Mouse (Mus musculus) embryonic facial prominence, embryonic 14.5 days (tissue): ENCODE measurements around the gene Zp1. TPM values are rescaled to one million over a fixed set of nuclear protein-coding genes. Genes with fewer than 3 reads are reported as not detected.

Experiments
- ATAC-seq: fragments of 200-750 bp; cut with Nextera tagmentation; 2 replicates; pipeline ENCODE4 v1.8.0; 2017; ENCODE audit warnings: low read depth, moderate number of reproducible peaks, moderate TSS enrichment
- DNase-seq: peaks from one replicate; pipeline ENCODE4 v3.0.0-alpha.2; 2015; ENCODE audit warnings: low spot score
- H3K27ac ChIP-seq: fragments of 300-500 bp; sonication (generic); replicated peaks from 2 replicates; pipeline ENCODE4 v1.5.1; 2014; ENCODE audit warnings: low read depth, mild to moderate bottlenecking, low read length, moderate library complexity
- H3K27me3 ChIP-seq: fragments of 300-500 bp; sonication (generic); replicated peaks from 2 replicates; pipeline ENCODE4 v1.6.1; 2014; ENCODE audit warnings: low read length; ENCODE audit not compliant: control insufficient read depth, insufficient read depth
- H3K36me3 ChIP-seq: fragments of 300-500 bp; sonication (generic); 2 replicates; pipeline ENCODE4 v1.6.1; 2014; ENCODE audit warnings: low read length, mixed read lengths; ENCODE audit not compliant: control insufficient read depth, insufficient read depth
- H3K4me1 ChIP-seq: fragments of 300-500 bp; sonication (generic); 2 replicates; pipeline ENCODE4 v1.6.1; 2014; ENCODE audit warnings: antibody characterized with exemption, low read length; ENCODE audit not compliant: control insufficient read depth, insufficient read depth
- H3K4me2 ChIP-seq: fragments of 300-500 bp; sonication (generic); 2 replicates; pipeline ENCODE4 v1.6.1; 2014; ENCODE audit warnings: low read depth, mild to moderate bottlenecking, low read length, moderate library complexity, mixed read lengths
- H3K4me3 ChIP-seq: fragments of 300-500 bp; sonication (generic); 2 replicates; pipeline ENCODE4 v1.5.1; 2014; ENCODE audit warnings: low read depth, mild to moderate bottlenecking, low read length
- H3K9ac ChIP-seq: fragments of 300-500 bp; sonication (generic); 2 replicates; pipeline ENCODE4 v1.6.1; 2014; ENCODE audit warnings: low read depth, mild to moderate bottlenecking, low read length, moderate library complexity, mixed read lengths
- H3K9me3 ChIP-seq: fragments of 300-500 bp; sonication (generic); 2 replicates; pipeline ENCODE4 v1.6.1; 2016; ENCODE audit warnings: low read length; ENCODE audit not compliant: control insufficient read depth
- WGBS: fragments of 180-500 bp; shearing (Covaris S2); extraction: QIAGEN DNeasy Blood & Tissue Kit; methylation state at CpG from one replicate; pipeline ENCODE4 v1.1.7; 2014; 5-methylcytosine and 5-hydroxymethylcytosine counted together
- polyA plus RNA-seq: library from polyadenylated mRNA; unstranded; fragments of >200 nt; fragmentation: Nextera tagmentation; extraction: Ambion mirVana; gene quantifications from 2 replicates; pipeline ENCODE4 v1.2.1, GENCODE M21; 2014

The Zp1 gene
- polyA plus RNA-seq, 1 experiment from 2014 or later: not detected

- no peak for ATAC-seq
- H3K4me3 ChIP-seq: peak overlapping the region; percentile 85
- H3K4me2 ChIP-seq: peak overlapping the region; percentile 85
- H3K4me1 ChIP-seq: peaks cover 17% of the 10 kb centered on the region
- H3K27ac ChIP-seq: no peak overlapping the region; the same call in 1 of the 2 replicates
- no peaks in the 10 kb centered on the region for H3K27me3 ChIP-seq
- H3K9ac ChIP-seq: peak overlapping the region; percentile 90
- no peaks in the 10 kb centered on the region for H3K9me3 ChIP-seq
- DNase-seq: no peak
- H3K36me3 ChIP-seq: peaks cover 64% of the 10 kb centered on the region
- WGBS: 37% methylated on average over 5 of the region's 5 CpGs
Observed at GRCm38 (mm10) chr19:10867946-10868622, 52.3 kb downstream of the Zp1 start.

GRCm38 (mm10) chr19:10866351-10866750, 54.1 kb downstream of the Zp1 start:
- Histone ChIP-seq H3K9me3 (no peaks in the 10 kb centered on the region), H3K36me3 (peaks cover 63% of the 10 kb centered on the region), H3K9ac (no peak overlapping the region), H3K4me2 (no peak overlapping the region), H3K4me1 (peaks cover 17% of the 10 kb centered on the region), H3K27ac (no peak overlapping the region), H3K4me3 (no peak overlapping the region), H3K27me3 (no peaks in the 10 kb centered on the region)
- ATAC-seq (no peak), DNase-seq (no peak)
- WGBS: 97% methylated on average over 12 of the region's 13 CpGs

Other genes starting within 250 kb of the Zp1 start
- gene Pga5, start 242.6 kb downstream of the Zp1 start, polyA plus RNA-seq: 0.14 TPM in 1 of 2 replicates, not detected in the other
- gene Vps37c, start 231.9 kb downstream of the Zp1 start, polyA plus RNA-seq: 34.8 and 35.9 TPM in 2 replicates
- gene Cd5, start 181.6 kb downstream of the Zp1 start, polyA plus RNA-seq: 0.58 and 0.78 TPM in 2 replicates
- 0.07 TPM in 1 of 2 replicates, not detected in the other for gene Cd6, start 90.6 kb downstream of the Zp1 start, polyA plus RNA-seq
- gene Slc15a3, start 80.9 kb downstream of the Zp1 start, polyA plus RNA-seq: 0.84 and 1.3 TPM in 2 replicates
- 58.5 and 67.8 TPM in 2 replicates for gene Tmem132a, start 50.7 kb downstream of the Zp1 start, polyA plus RNA-seq
- 131 and 137 TPM in 2 replicates for gene Tmem109, start 38.6 kb downstream of the Zp1 start, polyA plus RNA-seq
- 41.9 and 46.1 TPM in 2 replicates for gene Prpf19, start 25.4 kb downstream of the Zp1 start, polyA plus RNA-seq
- gene Ptgdr2, start 16.5 kb upstream of the Zp1 start, polyA plus RNA-seq: 0.08 and 0.20 TPM in 2 replicates
- gene Ccdc86, start 28.6 kb upstream of the Zp1 start, polyA plus RNA-seq: 22.4 and 25.2 TPM in 2 replicates
- gene Ms4a10, start 54.0 kb upstream of the Zp1 start, polyA plus RNA-seq: 0.53 and 0.89 TPM in 2 replicates
- not detected in 2 replicates for gene Ms4a15, start 72.6 kb upstream of the Zp1 start, polyA plus RNA-seq
- not detected in 2 replicates for gene Ms4a18, start 97.4 kb upstream of the Zp1 start, polyA plus RNA-seq
- gene Ms4a8a, start 160.5 kb upstream of the Zp1 start, polyA plus RNA-seq: not detected in 2 replicates
- not detected in 2 replicates for gene 1700017D01Rik, start 210.2 kb upstream of the Zp1 start, polyA plus RNA-seq
- not detected in 2 replicates for gene 1700025F22Rik, start 244.7 kb upstream of the Zp1 start, polyA plus RNA-seq